Mouse (Mus musculus) bone marrow, adult 2 months (tissue): ENCODE measurements at regions not wholly inside any gene's neighbourhood (a gene's known extent, or its start where the extent isn't known, plus 50 kb on each side); places are given as distances from the start of the nearest gene placed in this dataset.

ENCODE experiments used
- H3K27ac ChIP-seq: fragments of 200-500 bp; 2 replicates; pipeline ENCODE4 v1.5.1; 2012; ENCODE audit warnings: low read depth, mild to moderate bottlenecking, control low read depth, inconsistent platforms, low read length; ENCODE audit not compliant: control insufficient read depth, poor library complexity, insufficient read depth
- H3K4me1 ChIP-seq: fragments of 200-500 bp; 2 replicates; pipeline ENCODE4 v1.6.1; 2011; ENCODE audit warnings: low read length; ENCODE audit not compliant: control insufficient read depth, insufficient read depth
- H3K4me3 ChIP-seq: fragments of 200-500 bp; replicated peaks from 2 replicates; pipeline ENCODE3; 2011; ENCODE audit warnings: mild to moderate bottlenecking, low read depth, low read length, control low read depth; ENCODE audit not compliant: control insufficient read depth
- CTCF ChIP-seq: fragments of 200-500 bp; IDR thresholded peaks from 2 replicates; pipeline ENCODE4 v1.5.1; 2011; ENCODE audit warnings: low read length, control low read depth; ENCODE audit not compliant: control insufficient read depth, insufficient read depth
- POLR2A ChIP-seq: fragments of 200-500 bp; IDR thresholded peaks from 2 replicates; pipeline ENCODE4 v1.6.1; 2011; ENCODE audit warnings: low read depth, mild to moderate bottlenecking, control low read depth, low read length, borderline replicate concordance; ENCODE audit not compliant: control insufficient read depth
- whole genome bisulfite sequencing: fragments of 180-500 bp; shearing (Covaris S2); methylation state at CpG from one replicate; pipeline ENCODE4 v1.1.7; 2018; 5-methylcytosine and 5-hydroxymethylcytosine counted together

DNA sequence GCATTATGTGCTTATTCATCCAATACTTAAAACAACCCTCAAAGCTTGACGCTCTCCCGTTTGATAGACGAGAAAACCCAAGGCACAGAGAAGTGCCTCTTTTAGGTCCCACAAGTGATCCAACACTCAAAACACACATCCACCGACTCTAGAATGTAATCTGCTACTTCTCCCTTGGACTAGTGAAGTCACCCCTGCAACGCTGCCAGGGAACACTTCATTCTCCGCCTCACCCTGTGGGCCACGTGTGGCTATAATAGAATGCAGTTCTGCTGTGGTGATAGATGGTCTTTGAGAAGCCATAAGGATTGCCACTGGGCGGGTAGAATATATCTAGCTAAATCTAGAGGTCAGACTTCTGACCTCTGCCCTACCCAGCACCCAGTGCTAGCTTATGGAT is 57.0 kb upstream of the Kdm7a start:
- Histone ChIP-seq H3K4me1 (peaks cover 1% of the 10 kb centered on the region; the same call in 1 of the 2 replicates), H3K27ac (no peak overlapping the region), H3K4me3 (no peak overlapping the region)
- WGBS = 79% methylated on average over 8 of the region's 8 CpGs
- TF ChIP-seq POLR2A (no peak), CTCF (no peak)

DNA sequence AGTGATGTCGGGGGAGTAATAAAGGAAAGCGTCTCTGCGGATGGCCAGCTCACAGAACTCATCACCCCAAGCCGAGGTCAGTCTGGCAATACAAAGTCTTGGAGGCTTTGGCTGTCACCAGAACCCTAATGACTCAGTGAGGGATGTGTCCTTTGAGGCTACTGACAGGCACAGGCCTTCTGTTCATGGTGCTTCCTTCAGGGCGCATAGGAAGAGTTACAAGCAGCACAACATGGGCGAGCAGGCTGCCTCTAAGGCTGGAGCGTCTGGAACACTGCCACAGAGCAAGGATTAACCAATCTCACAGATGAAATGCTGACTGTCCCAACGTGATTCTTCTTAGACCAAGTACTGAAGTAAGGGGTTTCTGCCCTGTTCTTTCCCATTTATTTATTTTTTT is 55.4 kb upstream of the Kdm7a start:
- no peak overlapping the region for H3K27ac ChIP-seq
- 80% methylated on average over 8 of the region's 8 CpGs for WGBS
- no peak overlapping the region for H3K4me3 ChIP-seq
- peaks cover 5% of the 10 kb centered on the region; the same call in 1 of the 2 replicates for H3K4me1 ChIP-seq
- TF ChIP-seq POLR2A (no peak), CTCF (no peak)

DNA sequence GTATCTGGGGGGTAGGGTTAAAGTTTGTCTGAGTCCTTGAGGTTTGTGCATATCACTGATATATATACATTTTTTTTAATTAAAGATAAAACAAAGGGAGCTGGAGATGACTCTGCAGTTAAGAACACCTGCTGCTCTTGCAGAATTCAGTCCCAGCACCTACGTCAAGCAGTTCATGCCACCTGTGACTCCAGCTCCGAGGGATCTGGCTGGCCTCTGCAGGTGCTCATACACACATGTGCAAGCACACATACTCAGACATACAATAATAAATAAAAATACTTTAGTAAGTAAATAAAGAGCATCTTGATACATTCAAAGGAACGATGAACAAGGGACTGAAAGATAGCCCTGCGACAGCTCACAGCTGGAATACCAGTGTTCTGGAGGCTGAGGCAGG is 53.9 kb upstream of the Kdm7a start:
- H3K27ac ChIP-seq = no peak overlapping the region

DNA sequence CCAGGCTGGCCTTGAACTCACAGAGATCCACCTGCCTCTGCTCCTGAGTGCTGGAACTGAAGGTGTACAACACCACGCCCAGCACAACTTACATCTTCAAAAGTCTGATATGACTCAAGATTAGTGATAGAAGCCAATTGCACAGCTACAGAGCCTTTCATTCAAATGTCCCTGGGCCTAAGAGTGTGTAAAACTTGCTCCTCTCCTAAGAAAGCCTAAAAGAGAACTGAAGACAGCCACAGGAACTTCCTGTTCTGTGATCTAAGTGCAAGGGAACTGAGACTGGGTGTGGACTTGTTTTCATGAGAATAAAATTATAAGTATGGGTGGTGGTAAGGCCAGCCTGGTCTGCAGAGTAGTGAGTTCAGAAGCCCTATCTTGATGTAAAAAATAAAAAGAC is 52.5 kb upstream of the Kdm7a start:
- WGBS = 50% methylated on average over 1 of the region's 1 CpGs
- H3K4me3 ChIP-seq = no peak overlapping the region
- peak overlapping the region; percentile 88 for H3K27ac ChIP-seq
- TF ChIP-seq CTCF = no peak
- TF ChIP-seq POLR2A = no peak
- peaks cover 4% of the 10 kb centered on the region; the same call in 1 of the 2 replicates for H3K4me1 ChIP-seq

More for the DNA sequence above, 53.9 kb upstream of the Kdm7a start:
- Histone ChIP-seq H3K4me1 (peaks cover 5% of the 10 kb centered on the region; the same call in 1 of the 2 replicates), H3K4me3 (no peak overlapping the region)
- WGBS = 83% methylated on average over 4 of the region's 4 CpGs
- TF ChIP-seq CTCF (no peak), POLR2A (no peak)

DNA sequence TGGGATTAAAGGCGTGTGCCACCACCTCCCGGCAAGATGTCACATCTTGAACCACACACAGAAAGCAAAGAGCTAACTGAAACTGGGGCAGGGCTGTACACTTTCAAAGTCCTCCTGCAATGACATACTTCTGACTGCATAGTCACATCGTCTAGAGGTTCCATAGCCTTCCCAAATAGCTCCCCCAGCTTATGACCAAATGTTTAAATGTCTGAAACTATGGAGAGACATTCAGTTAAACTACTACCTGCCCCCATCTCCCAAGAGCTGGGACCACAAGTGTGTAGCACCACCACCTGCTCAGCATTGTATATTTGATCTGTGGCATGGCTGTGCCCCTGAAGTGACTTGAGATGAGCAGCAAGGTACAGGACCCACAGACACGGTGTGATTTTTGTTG is 52.1 kb upstream of the Kdm7a start:
- Histone ChIP-seq H3K4me3 (no peak overlapping the region), H3K27ac (peak overlapping the region; percentile 86), H3K4me1 (peaks cover 4% of the 10 kb centered on the region; the same call in 1 of the 2 replicates)
- WGBS = 66% methylated on average over 4 of the region's 4 CpGs
- TF ChIP-seq POLR2A = no peak
- no peak for TF ChIP-seq CTCF

DNA sequence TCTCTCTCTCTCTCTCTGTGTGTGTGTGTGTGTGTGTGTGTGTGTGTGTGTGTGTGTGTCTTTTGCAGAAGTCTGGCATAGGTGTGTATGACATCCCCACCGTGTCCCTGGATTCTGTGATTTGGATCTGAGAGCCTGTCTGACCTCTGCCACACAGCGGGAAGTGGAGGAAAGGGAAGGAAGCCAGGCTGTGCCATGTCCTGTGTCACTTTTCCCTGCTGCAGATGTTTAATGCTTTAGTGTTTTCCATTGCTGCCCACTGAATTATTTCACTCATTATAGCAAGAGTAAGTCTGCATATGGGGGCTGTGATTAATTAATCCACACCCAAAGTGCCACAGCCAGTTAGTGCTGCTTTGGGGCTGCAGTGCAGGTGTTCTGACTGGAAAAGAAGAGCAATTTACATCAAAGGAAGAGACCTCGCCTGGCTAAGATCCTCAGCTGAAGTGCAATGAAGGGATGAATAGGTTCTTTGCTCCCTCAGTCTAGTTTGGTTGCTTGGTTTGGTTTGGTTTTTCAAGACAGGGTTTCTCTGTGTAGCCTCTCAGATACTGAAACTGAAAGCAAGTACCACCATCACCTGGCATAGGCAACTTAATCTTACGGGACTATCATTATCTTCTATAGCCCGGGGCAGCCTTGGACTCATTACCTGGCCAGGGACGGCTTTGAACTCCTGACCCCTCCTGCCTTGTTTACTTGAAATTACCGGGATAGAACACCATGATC is 51.2 kb upstream of the Kdm7a start:
- Histone ChIP-seq H3K27ac (peak overlapping the region; percentile 41; the same call in 1 of the 2 replicates), H3K4me1 (peaks cover 4% of the 10 kb centered on the region; the same call in 1 of the 2 replicates), H3K4me3 (no peak overlapping the region)
- WGBS = 45% methylated on average over 7 of the region's 7 CpGs
- no peak for TF ChIP-seq POLR2A
- TF ChIP-seq CTCF = no peak

DNA sequence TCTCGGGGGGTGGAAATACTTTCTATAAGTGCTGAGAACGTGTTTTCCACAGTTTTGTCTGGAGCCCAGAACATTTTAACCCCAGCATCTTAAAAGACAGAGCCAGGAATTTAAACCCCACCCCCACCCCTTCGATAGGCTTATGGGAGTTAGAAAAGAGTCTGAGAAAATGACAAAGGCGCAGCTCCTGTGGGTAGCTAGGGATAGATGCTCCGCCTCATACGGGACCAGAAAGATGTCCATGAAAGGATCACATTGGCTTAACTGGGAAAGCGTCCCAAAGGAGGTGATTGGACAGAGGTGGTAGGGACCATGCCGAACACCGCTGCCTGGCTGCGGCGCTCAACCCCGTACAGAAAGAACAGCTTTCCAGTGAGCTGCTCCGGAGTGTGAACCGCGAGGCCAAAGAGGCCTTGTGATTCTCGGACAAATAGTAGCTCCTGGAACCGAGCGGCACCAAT is 50.6 kb upstream of the Kdm7a start:
- Histone ChIP-seq H3K4me1 (peaks cover 4% of the 10 kb centered on the region; the same call in 1 of the 2 replicates), H3K27ac (peak overlapping the region; percentile 10; the same call in 1 of the 2 replicates), H3K4me3 (peak overlapping the region; percentile 18)
- WGBS = 3% methylated on average over 18 of the region's 18 CpGs
- no peak for TF ChIP-seq CTCF
- 0 out of 2 replicates have a peak, but pooled peaks have one; percentile 15 for TF ChIP-seq POLR2A

DNA sequence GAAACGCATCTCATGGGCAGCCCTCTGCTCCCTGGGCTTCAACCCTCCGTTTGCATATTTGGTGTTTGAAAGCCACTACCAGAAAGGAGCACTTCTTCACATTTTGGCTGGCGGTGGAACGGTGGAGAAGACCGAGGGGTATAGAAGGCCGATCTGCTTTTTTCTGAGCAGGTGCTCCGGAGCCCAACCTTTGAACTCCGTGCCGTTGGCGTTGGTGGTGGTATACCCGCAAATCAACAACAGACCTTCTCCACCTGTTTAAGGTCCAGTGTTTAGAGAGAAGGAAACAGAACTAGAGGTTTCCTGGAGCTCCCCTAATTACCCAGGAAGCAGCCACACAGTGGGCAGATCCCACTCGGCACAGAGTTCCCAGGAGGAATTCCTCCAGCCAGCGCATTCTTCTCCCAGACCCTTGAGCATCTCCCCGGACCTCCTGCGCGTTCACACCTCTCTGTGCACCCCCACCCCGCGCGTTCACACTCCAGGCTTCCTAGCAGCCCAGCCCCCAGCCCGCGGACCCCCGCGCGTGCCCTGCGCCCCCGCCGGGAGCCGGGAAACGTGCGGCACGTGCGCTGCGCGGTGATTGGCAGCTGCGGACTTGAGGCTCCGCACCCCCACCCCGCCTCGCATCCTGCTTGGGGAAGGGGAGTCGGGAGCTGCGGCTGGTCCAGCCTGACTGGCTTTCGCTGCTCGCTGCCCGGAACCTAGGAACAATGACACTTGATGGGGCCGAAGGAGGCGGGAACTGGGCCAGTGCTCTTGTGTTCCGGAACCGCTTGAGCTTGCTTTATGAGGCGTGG is 49.9 kb upstream of the Kdm7a start:
- Histone ChIP-seq H3K27ac (no peak overlapping the region), H3K4me3 (peak overlapping the region; percentile 49), H3K4me1 (peaks cover 4% of the 10 kb centered on the region; the same call in 1 of the 2 replicates)
- WGBS = 16% methylated on average over 48 of the region's 48 CpGs
- TF ChIP-seq CTCF = no peak
